Mouse (Mus musculus): ENCODE data around the gene Arnt2. TPM values are rescaled to one million over a fixed set of nuclear protein-coding genes. Genes with fewer than 3 reads are reported as not detected.
A peak's percentile ranks its signal among the peaks of the same experiment; 100 is the strongest.

Arnt2 gene
- polyA plus RNA-seq, 1 experiment from 2014 or later: not detected

GRCm38 (mm10) chr7:84272206-84272818 is 137.7 kb downstream of the Arnt2 start:
- ATAC-seq: peak; percentile 89
- H3K4me3 ChIP-seq (ENCODE audit: low read depth, low read length): no peak overlapping the region
- H3K4me1 ChIP-seq (ENCODE audit: insufficient read depth): no peaks in the 10 kb centered on the region
- no peak overlapping the region for H3K4me2 ChIP-seq (ENCODE audit: low read depth, low read length)
- WGBS (ENCODE audit: insufficient replicate concordance): 27% methylated on average over 7 of the region's 7 CpGs
- no peak overlapping the region for H3K9ac ChIP-seq (replicated peaks)
- H3K36me3 ChIP-seq (replicated peaks; ENCODE audit: insufficient read depth, low read length): no peaks in the 10 kb centered on the region
- peak; percentile 80 for DNase-seq
- TF ChIP-seq EP300 (IDR thresholded peaks at IDR 0.05; ENCODE audit: low read depth) (no peak), CTCF (IDR thresholded peaks at IDR 0.05; ENCODE audit: low read depth) (peak; percentile 95)
- no peaks in the 10 kb centered on the region for H3K27me3 ChIP-seq (ENCODE audit: insufficient read depth, low read length)
- H3K9me3 ChIP-seq (ENCODE audit: low read length): no peaks in the 10 kb centered on the region
- no peak overlapping the region for H3K27ac ChIP-seq (ENCODE audit: low read depth)

GRCm38 (mm10) chr7:84271429-84271828 is 138.5 kb downstream of the Arnt2 start:
- Histone ChIP-seq H3K36me3 (replicated peaks; ENCODE audit: insufficient read depth, low read length) (no peaks in the 10 kb centered on the region), H3K9me3 (ENCODE audit: low read length) (no peaks in the 10 kb centered on the region)

DNA sequence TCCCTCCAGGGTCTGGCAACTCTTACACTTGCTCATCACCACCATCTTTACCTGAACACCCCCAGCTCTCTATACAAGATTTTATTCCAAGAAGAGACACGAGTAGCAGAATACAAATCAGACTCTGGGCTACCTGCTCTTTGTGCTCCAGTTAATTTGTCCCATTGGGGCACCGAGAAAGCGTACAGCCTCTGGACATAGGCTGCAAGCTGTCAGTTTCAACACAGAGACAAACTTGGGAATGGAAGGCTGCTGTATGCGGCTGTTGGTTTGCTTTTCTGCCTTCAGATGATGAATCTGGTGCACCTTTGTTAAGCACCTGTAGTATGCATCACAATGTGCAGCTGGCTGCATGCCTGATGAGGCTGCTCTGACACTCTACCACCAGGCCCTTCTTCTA is 146.5 kb downstream of the Arnt2 start:
- Histone ChIP-seq H3K27me3 (ENCODE audit: insufficient read depth, low read length) (no peaks in the 10 kb centered on the region), H3K9me3 (ENCODE audit: low read length) (no peaks in the 10 kb centered on the region), H3K9ac (replicated peaks) (no peak overlapping the region), H3K27ac (ENCODE audit: low read depth) (no peak overlapping the region), H3K4me2 (ENCODE audit: low read depth, low read length) (no peak overlapping the region), H3K4me3 (ENCODE audit: low read depth, low read length) (no peak overlapping the region), H3K4me1 (ENCODE audit: insufficient read depth) (no peaks in the 10 kb centered on the region), H3K36me3 (replicated peaks; ENCODE audit: insufficient read depth, low read length) (no peaks in the 10 kb centered on the region)
- ATAC-seq (no peak), DNase-seq (no peak)
- WGBS (ENCODE audit: insufficient replicate concordance): 71% methylated on average over 4 of the region's 4 CpGs
- TF ChIP-seq CTCF (IDR thresholded peaks at IDR 0.05; ENCODE audit: low read depth) (no peak), EP300 (IDR thresholded peaks at IDR 0.05; ENCODE audit: low read depth) (no peak)

More at GRCm38 (mm10) chr7:84271429-84271828, 138.5 kb downstream of the Arnt2 start:
- no peaks in the 10 kb centered on the region for H3K27me3 ChIP-seq (ENCODE audit: insufficient read depth, low read length)
- ATAC-seq (no peak), DNase-seq (no peak)
- no peak overlapping the region for H3K9ac ChIP-seq (replicated peaks)
- no peak overlapping the region for H3K4me3 ChIP-seq (ENCODE audit: low read depth, low read length)
- no peak for TF ChIP-seq EP300 (IDR thresholded peaks at IDR 0.05; ENCODE audit: low read depth)
- no peak for TF ChIP-seq CTCF (IDR thresholded peaks at IDR 0.05; ENCODE audit: low read depth)
- no peak overlapping the region for H3K4me2 ChIP-seq (ENCODE audit: low read depth, low read length)
- H3K27ac ChIP-seq (ENCODE audit: low read depth): no peak overlapping the region
- WGBS (ENCODE audit: insufficient replicate concordance): 83% methylated on average over 5 of the region's 5 CpGs
- no peaks in the 10 kb centered on the region for H3K4me1 ChIP-seq (ENCODE audit: insufficient read depth)

GRCm38 (mm10) chr7:84261341-84261740 is 148.6 kb downstream of the Arnt2 start:
- no peak for DNase-seq
- Histone ChIP-seq H3K9me3 (ENCODE audit: low read length) (no peaks in the 10 kb centered on the region), H3K27me3 (ENCODE audit: insufficient read depth, low read length) (no peaks in the 10 kb centered on the region), H3K27ac (ENCODE audit: low read depth) (no peak overlapping the region), H3K4me1 (ENCODE audit: insufficient read depth) (no peaks in the 10 kb centered on the region), H3K4me2 (ENCODE audit: low read depth, low read length) (no peak overlapping the region), H3K4me3 (ENCODE audit: low read depth, low read length) (no peak overlapping the region), H3K9ac (replicated peaks) (no peak overlapping the region), H3K36me3 (replicated peaks; ENCODE audit: insufficient read depth, low read length) (no peaks in the 10 kb centered on the region)
- TF ChIP-seq EP300 (IDR thresholded peaks at IDR 0.05; ENCODE audit: low read depth) (no peak), CTCF (IDR thresholded peaks at IDR 0.05; ENCODE audit: low read depth) (no peak)
- WGBS (ENCODE audit: insufficient replicate concordance): 61% methylated on average over 6 of the region's 6 CpGs
- ATAC-seq: no peak

GRCm38 (mm10) chr7:84260401-84260800 is 149.6 kb downstream of the Arnt2 start:
- H3K9me3 ChIP-seq (ENCODE audit: low read length): no peaks in the 10 kb centered on the region
- H3K4me2 ChIP-seq (ENCODE audit: low read depth, low read length): no peak overlapping the region
- TF ChIP-seq CTCF (IDR thresholded peaks at IDR 0.05; ENCODE audit: low read depth): no peak
- no peak for TF ChIP-seq EP300 (IDR thresholded peaks at IDR 0.05; ENCODE audit: low read depth)
- no peak overlapping the region for H3K4me3 ChIP-seq (ENCODE audit: low read depth, low read length)
- no peaks in the 10 kb centered on the region for H3K36me3 ChIP-seq (replicated peaks; ENCODE audit: insufficient read depth, low read length)
- H3K9ac ChIP-seq (replicated peaks): no peak overlapping the region
- H3K27me3 ChIP-seq (ENCODE audit: insufficient read depth, low read length): no peaks in the 10 kb centered on the region
- DNase-seq (no peak), ATAC-seq (no peak)
- WGBS (ENCODE audit: insufficient replicate concordance): 72% methylated on average over 4 of the region's 4 CpGs
- H3K4me1 ChIP-seq (ENCODE audit: insufficient read depth): no peaks in the 10 kb centered on the region
- H3K27ac ChIP-seq (ENCODE audit: low read depth): no peak overlapping the region

DNA sequence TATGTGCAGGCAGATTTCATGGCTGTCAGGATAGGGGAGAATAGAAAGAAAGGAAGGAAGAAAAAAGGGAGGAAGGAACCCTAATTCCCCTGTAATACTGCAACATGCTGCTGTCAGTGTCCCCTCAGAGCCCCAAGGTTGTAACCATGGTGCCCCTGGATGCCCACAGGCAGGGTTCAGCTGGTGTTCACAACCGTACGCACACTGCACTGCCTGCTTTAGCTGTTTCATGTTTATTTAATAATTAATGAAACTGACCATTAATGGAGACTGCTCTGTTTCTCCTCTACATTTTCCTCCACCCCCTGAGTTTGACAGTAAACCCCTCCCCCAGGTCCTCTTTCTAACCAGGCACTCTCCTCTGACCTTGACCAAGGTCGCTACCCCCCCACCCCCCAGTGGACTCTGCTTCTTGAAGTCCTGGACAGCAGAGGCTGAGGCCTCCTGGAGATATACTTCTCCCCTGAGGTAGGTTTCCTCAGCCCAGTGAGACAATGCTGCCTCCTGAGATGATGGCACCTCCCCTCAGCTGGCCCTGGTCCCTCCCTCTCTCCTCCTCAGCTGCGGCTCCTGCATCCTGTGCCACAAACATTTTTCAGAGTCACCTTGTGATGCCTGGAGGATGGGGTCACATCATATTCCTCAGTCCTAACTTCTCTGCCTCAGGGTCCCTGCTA is 150.5 kb downstream of the Arnt2 start:
- H3K27me3 ChIP-seq (ENCODE audit: insufficient read depth, low read length): no peaks in the 10 kb centered on the region
- 69% methylated on average over 4 of the region's 4 CpGs for WGBS (ENCODE audit: insufficient replicate concordance)
- H3K9ac ChIP-seq (replicated peaks): no peak overlapping the region
- H3K4me3 ChIP-seq (ENCODE audit: low read depth, low read length): no peak overlapping the region
- H3K4me2 ChIP-seq (ENCODE audit: low read depth, low read length): no peak overlapping the region
- ATAC-seq (no peak), DNase-seq (no peak)
- TF ChIP-seq CTCF (IDR thresholded peaks at IDR 0.05; ENCODE audit: low read depth) (no peak), EP300 (IDR thresholded peaks at IDR 0.05; ENCODE audit: low read depth) (no peak)
- H3K4me1 ChIP-seq (ENCODE audit: insufficient read depth): no peaks in the 10 kb centered on the region
- no peak overlapping the region for H3K27ac ChIP-seq (ENCODE audit: low read depth)
- H3K36me3 ChIP-seq (replicated peaks; ENCODE audit: insufficient read depth, low read length): no peaks in the 10 kb centered on the region
- no peaks in the 10 kb centered on the region for H3K9me3 ChIP-seq (ENCODE audit: low read length)

Measured in liver, postnatal 0 days (tissue).